Mouse (Mus musculus) lung, postnatal 14 days (tissue): ENCODE results near the gene Tmem222.

Experiments
- DNase-seq: peaks from one replicate; pipeline ENCODE4 v3.0.0; 2021

Gene Tmem222

GRCm38 (mm10) chr4:133282656-133283055 lies 5.1 kb upstream of the Tmem222 start:
- DNase-seq = no peak

GRCm38 (mm10) chr4:133281951-133282481 lies 4.4 kb upstream of the Tmem222 start:
- no peak for DNase-seq

- no peak for DNase-seq
Measured at GRCm38 (mm10) chr4:133281513-133281912, 3.9 kb upstream of the Tmem222 start.

- no peak for DNase-seq
Measured at GRCm38 (mm10) chr4:133278482-133278881, 890 bp upstream of the Tmem222 start.

- DNase-seq = no peak
Measured at GRCm38 (mm10) chr4:133278067-133278466, 475 bp upstream of the Tmem222 start.

GRCm38 (mm10) chr4:133270929-133271328 lies 6.7 kb downstream of the Tmem222 start:
- DNase-seq = no peak

GRCm38 (mm10) chr4:133269596-133269995 lies 8.0 kb downstream of the Tmem222 start:
- no peak for DNase-seq

GRCm38 (mm10) chr4:133268931-133269330 lies 8.7 kb downstream of the Tmem222 start:
- no peak for DNase-seq

- no peak for DNase-seq
Measured at GRCm38 (mm10) chr4:133266248-133266880, 11.2 kb downstream of the Tmem222 start.

- DNase-seq = no peak
Measured at GRCm38 (mm10) chr4:133265759-133266158, 11.8 kb downstream of the Tmem222 start.

GRCm38 (mm10) chr4:133265297-133265696 lies 12.3 kb downstream of the Tmem222 start:
- DNase-seq = no peak

GRCm38 (mm10) chr4:133264559-133264958 lies 13.0 kb downstream of the Tmem222 start:
- no peak for DNase-seq

GRCm38 (mm10) chr4:133263756-133264155 lies 13.8 kb downstream of the Tmem222 start:
- no peak for DNase-seq

GRCm38 (mm10) chr4:133262882-133263281 lies 14.7 kb downstream of the Tmem222 start, which contains the start of gene Sytl1:
Sytl1 (minus strand) TSS chr4:133263113.
- no peak for DNase-seq

GRCm38 (mm10) chr4:133262375-133262765 lies 15.2 kb downstream of the Tmem222 start:
- no peak for DNase-seq

- no peak for DNase-seq
Measured at GRCm38 (mm10) chr4:133261641-133262374, 15.8 kb downstream of the Tmem222 start.

GRCm38 (mm10) chr4:133257798-133258408 lies 19.7 kb downstream of the Tmem222 start:
- no peak for DNase-seq

- no peak for DNase-seq
Measured at GRCm38 (mm10) chr4:133257230-133257629, 20.4 kb downstream of the Tmem222 start.

- no peak for DNase-seq
Measured at GRCm38 (mm10) chr4:133256820-133257219, 20.8 kb downstream of the Tmem222 start.

GRCm38 (mm10) chr4:133255392-133255791 lies 22.2 kb downstream of the Tmem222 start:
- no peak for DNase-seq

- no peak for DNase-seq
Measured at GRCm38 (mm10) chr4:133253412-133253811, 24.2 kb downstream of the Tmem222 start.

GRCm38 (mm10) chr4:133252089-133252488 lies 25.5 kb downstream of the Tmem222 start:
- no peak for DNase-seq

GRCm38 (mm10) chr4:133251214-133251613 lies 26.4 kb downstream of the Tmem222 start:
- DNase-seq = no peak

GRCm38 (mm10) chr4:133250609-133251008 lies 27.0 kb downstream of the Tmem222 start:
- DNase-seq = peak; percentile 89
